10 mouse cellular contexts compared by ENCODE assay signal in the genomic region with DNA sequence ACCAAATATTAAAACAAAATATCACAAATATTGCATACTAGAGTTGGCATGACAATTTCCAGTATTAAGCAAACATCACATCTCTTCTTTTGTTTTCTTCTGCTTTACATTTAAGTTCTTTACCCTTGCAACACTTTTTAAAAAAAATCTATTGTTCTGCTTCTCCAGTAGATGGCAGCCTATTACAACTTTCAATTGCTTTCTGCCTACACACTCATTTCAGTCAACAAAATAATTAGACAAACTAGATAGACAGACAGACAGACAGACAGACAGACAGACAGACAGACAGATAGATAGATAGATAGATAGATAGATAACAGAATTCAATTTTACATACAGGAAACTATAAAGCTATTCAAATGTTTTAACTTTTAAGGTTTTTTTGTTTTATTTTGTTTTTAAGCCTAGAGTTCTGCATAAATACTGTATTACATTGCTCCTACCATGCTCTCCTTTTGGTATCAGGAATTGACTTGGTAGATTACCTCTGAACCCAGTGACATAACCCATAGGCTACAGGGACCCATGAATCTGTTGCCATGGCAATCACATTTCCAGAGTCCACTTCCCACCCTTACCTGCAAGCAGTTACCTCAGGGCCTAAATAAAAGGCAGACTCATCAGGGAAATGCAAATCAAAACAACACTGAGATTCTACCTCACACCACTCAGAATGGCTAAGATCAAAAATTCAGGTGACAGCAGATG. TPM values are rescaled to one million over a fixed set of nuclear protein-coding genes. Genes with fewer than 3 reads are reported as not detected.
DNase-seq lines count a peak whose midpoint lies in the region; ATAC-seq and TF ChIP-seq lines count a peak whose summit lies in the region.
"Had no signal": no experiment of that assay in that cellular context is flagged by ENCODE, and none has a peak within 500 bp of the region (broad histone marks: within the 10 kb centered on the region; RNA-seq: fewer than 3 reads in every experiment).

No protein-coding gene starts in this region.

- H3K4me2 ChIP-seq in heart, postnatal 0 days (ENCODE audit: low read depth, low read length): no peak overlapping the region
- H3K4me2 ChIP-seq in heart, embryonic 12.5 days: no peak overlapping the region
- H3K4me2 ChIP-seq in midbrain, embryonic 11.5 days: no peak overlapping the region
- H3K4me2 ChIP-seq: limb, embryonic 13.5 days had no signal

- H3K27ac ChIP-seq in heart, postnatal 0 days (ENCODE audit: low read depth): no peak overlapping the region
- H3K27ac ChIP-seq in heart, embryonic 12.5 days (ENCODE audit: poor library complexity, severe bottlenecking): no peak overlapping the region
- H3K27ac ChIP-seq in midbrain, embryonic 11.5 days (ENCODE audit: low read depth, low read length): no peak overlapping the region
- no peak overlapping the region for H3K27ac ChIP-seq in midbrain, embryonic 10.5 days (replicated peaks)
- H3K27ac ChIP-seq: limb, embryonic 13.5 days had no signal

- no peak overlapping the region for H3K4me3 ChIP-seq in heart, postnatal 0 days (ENCODE audit: low read depth, low read length)
- no peak overlapping the region for H3K4me3 ChIP-seq in heart, embryonic 12.5 days
- no peak overlapping the region for H3K4me3 ChIP-seq in midbrain, embryonic 11.5 days (ENCODE audit: low read depth, low read length)
- H3K4me3 ChIP-seq in midbrain, embryonic 10.5 days: no peak overlapping the region
- H3K4me3 ChIP-seq: erythroblast, embryonic 14.5 days; limb, embryonic 13.5 days had no signal

- no peaks in the 10 kb centered on the region for H3K36me3 ChIP-seq in heart, postnatal 0 days (replicated peaks; ENCODE audit: control insufficient read depth, insufficient read depth, low read length)
- H3K36me3 ChIP-seq in heart, embryonic 12.5 days: no peaks in the 10 kb centered on the region
- no peaks in the 10 kb centered on the region for H3K36me3 ChIP-seq in midbrain, embryonic 11.5 days (ENCODE audit: control insufficient read depth, insufficient read depth, low read length)
- H3K36me3 ChIP-seq in midbrain, embryonic 10.5 days: no peaks in the 10 kb centered on the region
- H3K36me3 ChIP-seq: limb, embryonic 13.5 days had no signal

- no peak for TF ChIP-seq POLR2A in brain, embryonic 14.5 days (IDR thresholded peaks at IDR 0.05; ENCODE audit: borderline replicate concordance, extremely low read depth, insufficient read depth, insufficient read length, poor library complexity, severe bottlenecking)

- no peaks in the 10 kb centered on the region for H3K4me1 ChIP-seq in heart, postnatal 0 days (ENCODE audit: control insufficient read depth, insufficient read depth)
- no peaks in the 10 kb centered on the region for H3K4me1 ChIP-seq in heart, embryonic 12.5 days (replicated peaks)
- H3K4me1 ChIP-seq in midbrain, embryonic 11.5 days (ENCODE audit: control insufficient read depth, insufficient read depth, low read length): no peaks in the 10 kb centered on the region
- no peaks in the 10 kb centered on the region for H3K4me1 ChIP-seq in midbrain, embryonic 10.5 days
- H3K4me1 ChIP-seq: limb, embryonic 13.5 days had no signal

- H3K9ac ChIP-seq in heart, postnatal 0 days (replicated peaks; ENCODE audit: low read depth, low read length): no peak overlapping the region
- H3K9ac ChIP-seq in heart, embryonic 12.5 days: no peak overlapping the region
- H3K9ac ChIP-seq in midbrain, embryonic 11.5 days (ENCODE audit: low read length): no peak overlapping the region
- H3K9ac ChIP-seq: limb, embryonic 13.5 days had no signal

- TF ChIP-seq EP300 in heart, postnatal 0 days (IDR thresholded peaks at IDR 0.05; ENCODE audit: low read depth): no peak

- ATAC-seq in heart, postnatal 0 days (ENCODE audit: insufficient read depth, low read depth): no peak
- ATAC-seq in heart, embryonic 12.5 days (ENCODE audit: insufficient number of reproducible peaks, low FRiP score): no peak
- ATAC-seq in midbrain, embryonic 11.5 days (ENCODE audit: low FRiP score): peak; percentile 44; the same call in 1 of the 2 replicates

- no peaks in the 10 kb centered on the region for H3K27me3 ChIP-seq in heart, postnatal 0 days (ENCODE audit: control insufficient read depth, insufficient read depth, low read length)
- no peaks in the 10 kb centered on the region for H3K27me3 ChIP-seq in heart, embryonic 12.5 days (replicated peaks)
- H3K27me3 ChIP-seq in midbrain, embryonic 11.5 days (ENCODE audit: control insufficient read depth, insufficient read depth, low read length): no peaks in the 10 kb centered on the region
- H3K27me3 ChIP-seq in midbrain, embryonic 10.5 days (ENCODE audit: low read depth, poor library complexity, severe bottlenecking): no peaks in the 10 kb centered on the region
- H3K27me3 ChIP-seq: limb, embryonic 13.5 days had no signal

- H3K9me3 ChIP-seq in heart, postnatal 0 days (replicated peaks; ENCODE audit: control insufficient read depth, low read length): no peaks in the 10 kb centered on the region
- no peaks in the 10 kb centered on the region for H3K9me3 ChIP-seq in heart, embryonic 12.5 days (replicated peaks)
- no peaks in the 10 kb centered on the region for H3K9me3 ChIP-seq in midbrain, embryonic 11.5 days (ENCODE audit: control insufficient read depth, low read length)
- no peaks in the 10 kb centered on the region for H3K9me3 ChIP-seq in midbrain, embryonic 10.5 days (replicated peaks)
- H3K9me3 ChIP-seq: limb, embryonic 13.5 days had no signal

- peak; percentile 74 for TF ChIP-seq CTCF in heart, postnatal 0 days (IDR thresholded peaks at IDR 0.05; ENCODE audit: low read depth)
- TF ChIP-seq CTCF in brain, embryonic 14.5 days (IDR thresholded peaks at IDR 0.05; ENCODE audit: borderline replicate concordance, extremely low read depth, insufficient read depth, insufficient read length): no peak

- peak; percentile 55 for DNase-seq in heart, postnatal 0 days (ENCODE audit: low spot score)
- no peak for DNase-seq in midbrain, embryonic 11.5 days (ENCODE audit: low spot score, missing footprints)
- DNase-seq in midbrain, embryonic 10.5 days (ENCODE audit: low spot score): no peak
- peak; percentile 71 for DNase-seq in brain, embryonic 14.5 days (ENCODE audit: low read depth)
- DNase-seq in retina, embryonic 14.5 days (ENCODE audit: low spot score): peak; percentile 81
- no peak for DNase-seq in spleen, postnatal 36 days (ENCODE audit: low spot score in 2 of 2)
- no peak for DNase-seq in B cell, adult 2 months

RNA-seq across cellular contexts. Expression of a gene that starts 26.8 kb away (rescaled TPM):
- 2.1 and 3.2 TPM in 2 replicates for total RNA-seq in heart, postnatal 0 days (2014; rRNA removed; ENCODE audit: low replicate concordance)
- 2.6 and 2.7 TPM in 2 replicates for polyA plus RNA-seq in heart, postnatal 0 days (2015; fragmentation: Nextera tagmentation; extraction: Ambion mirVana)
- 0.81 and 1.6 TPM in 2 replicates for polyA plus RNA-seq in heart, embryonic 12.5 days (2016; fragmentation: Nextera tagmentation; extraction: Ambion mirVana)
- 2.9 and 3.7 TPM in 2 replicates for polyA plus RNA-seq in midbrain, embryonic 11.5 days (2014; fragmentation: Nextera tagmentation; extraction: Ambion mirVana)
- polyA plus RNA-seq in midbrain, embryonic 10.5 days (2016; fragmentation: Nextera tagmentation; extraction: Ambion mirVana): 2.4 and 3.0 TPM in 2 replicates
- polyA plus RNA-seq in brain, embryonic 14.5 days (2012; rRNA removed): 8.4 and 18.0 TPM in 2 replicates

Comparison
In these comparisons a context has a peak if more than half of its experiments do, and no peak if none do; other contexts are left out.
1. DNase-seq: peak in heart, postnatal 0 days (single experiment), brain, embryonic 14.5 days (single experiment) and retina, embryonic 14.5 days (single experiment); none in midbrain, embryonic 11.5 days (single experiment), midbrain, embryonic 10.5 days (single experiment), spleen, postnatal 36 days (0 of 2) and B cell, adult 2 months (0 of 2).